Mouse (Mus musculus): ENCODE data around the gene Mcm3.

Gene Mcm3

DNA sequence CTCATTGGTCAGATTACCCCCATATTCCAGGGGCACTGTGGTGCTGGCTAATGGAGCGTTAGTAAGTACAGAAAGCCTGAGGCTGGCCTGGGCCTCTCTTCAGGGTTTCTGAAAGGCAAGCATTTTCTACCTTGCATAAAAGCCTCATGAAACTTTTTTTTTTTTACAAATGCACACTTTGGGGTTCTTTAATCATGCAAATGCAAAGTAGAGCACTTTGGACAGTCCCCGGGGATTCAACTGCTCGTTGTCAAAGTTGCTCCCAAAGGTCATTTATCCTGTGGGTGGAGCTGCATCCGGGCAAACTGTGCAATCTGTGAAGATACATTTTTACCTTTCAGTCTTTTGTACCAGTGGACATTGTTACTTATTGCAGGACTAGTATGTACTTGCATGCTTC is 58.7 kb downstream of the Mcm3 start:
- no peak for TF ChIP-seq GATA4 (IDR thresholded peaks at IDR 0.05; ENCODE audit: insufficient replicate concordance, low read length)

GRCm38 (mm10) chr1:20760331-20760730 is 59.8 kb downstream of the Mcm3 start:
- TF ChIP-seq GATA4 (IDR thresholded peaks at IDR 0.05; ENCODE audit: insufficient replicate concordance, low read length): no peak

DNA sequence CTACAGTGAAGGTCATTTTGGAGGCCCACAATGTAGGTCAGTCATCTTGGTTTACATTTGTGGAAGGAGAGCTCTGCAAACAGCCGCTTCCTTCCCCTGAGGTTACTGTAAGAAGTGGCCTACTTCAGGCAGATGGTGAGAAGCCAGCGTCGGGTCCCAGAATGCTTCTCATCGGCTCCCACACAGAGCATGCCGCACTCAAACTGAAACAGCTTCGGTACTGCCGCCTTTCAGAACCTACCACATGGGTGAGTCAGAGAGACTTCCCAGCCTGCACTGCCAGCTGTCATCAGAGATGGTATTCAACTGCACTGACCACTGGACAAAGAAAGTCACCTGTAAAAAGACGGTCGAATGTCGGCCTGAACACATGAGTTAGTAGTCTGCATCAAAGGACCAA is 60.3 kb downstream of the Mcm3 start:
- no peak for TF ChIP-seq GATA4 (IDR thresholded peaks at IDR 0.05; ENCODE audit: insufficient replicate concordance, low read length)

DNA sequence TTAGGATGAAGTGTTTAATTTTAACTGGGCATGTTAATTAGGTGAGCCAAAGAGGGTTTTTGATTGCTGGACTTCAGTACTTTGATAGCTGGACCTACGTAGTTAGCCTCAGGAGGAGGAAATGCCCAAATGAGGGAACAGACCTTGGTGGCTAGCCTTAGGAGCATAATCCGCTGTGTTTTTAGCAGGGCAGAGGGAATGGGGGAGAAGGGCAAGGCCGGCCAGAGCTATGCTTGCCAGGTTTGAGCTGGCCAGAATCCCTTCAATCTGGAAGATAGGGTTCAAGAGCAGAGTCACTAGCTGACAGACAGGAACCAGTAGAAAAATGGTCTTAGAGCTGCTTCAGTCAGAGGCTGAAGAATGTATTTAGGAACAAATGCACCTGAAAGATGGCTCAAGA is 62.5 kb downstream of the Mcm3 start:
- TF ChIP-seq GATA4 (IDR thresholded peaks at IDR 0.05; ENCODE audit: insufficient replicate concordance, low read length): no peak

GRCm38 (mm10) chr1:20754439-20754838 is 65.7 kb downstream of the Mcm3 start:
- TF ChIP-seq GATA4 (IDR thresholded peaks at IDR 0.05; ENCODE audit: insufficient replicate concordance, low read length): no peak
